Mouse (Mus musculus): Measurements from ENCODE around the gene Erlin1.

Erlin1 gene

DNA sequence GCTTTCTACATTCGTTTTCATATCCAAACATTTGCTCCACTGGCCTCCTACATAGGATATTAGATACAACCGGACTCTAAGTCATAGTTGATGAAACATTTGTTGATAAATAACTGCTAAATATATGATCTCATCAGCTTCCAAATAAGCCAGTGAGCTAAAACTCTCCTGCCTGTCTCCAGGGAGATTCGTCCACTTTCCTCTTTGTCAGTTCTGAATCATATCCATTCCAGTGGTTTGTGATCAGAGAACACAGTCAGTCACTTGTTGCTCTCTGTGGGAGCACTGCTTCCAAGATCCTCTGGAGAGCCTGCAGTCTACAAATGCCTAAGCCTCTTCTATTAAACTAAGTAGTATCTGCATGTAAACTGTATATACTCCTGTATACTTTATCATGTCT, 9.4 kb downstream of the Erlin1 start:
- no peak for DNase-seq (ENCODE audit: low read depth)

- DNase-seq (ENCODE audit: low read depth), result no peak
Measured at GRCm38 (mm10) chr19:44055173-44055826, 14.3 kb downstream of the Erlin1 start.

DNA sequence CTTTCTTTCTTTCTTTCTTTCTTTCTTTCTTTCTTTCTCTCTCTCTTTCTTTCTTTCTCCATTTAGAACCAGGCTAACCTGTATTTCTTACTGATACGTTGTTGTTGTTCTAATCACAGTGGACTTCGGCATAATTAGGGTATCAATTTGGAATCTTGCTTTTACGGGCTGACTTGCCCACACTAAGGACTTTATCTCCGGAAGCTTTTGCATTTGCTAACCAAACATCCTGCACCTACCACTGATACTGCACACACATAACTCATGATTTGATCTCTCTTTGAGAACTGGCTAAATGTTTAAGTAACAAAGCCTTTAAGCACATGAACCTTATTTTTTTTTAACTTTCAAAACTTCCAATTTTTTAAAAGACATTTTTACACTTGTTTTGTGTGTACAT, 19.2 kb downstream of the Erlin1 start:
- DNase-seq (ENCODE audit: low read depth), result no peak

- DNase-seq (ENCODE audit: low read depth), result no peak
Measured at GRCm38 (mm10) chr19:44049282-44049681, 20.3 kb downstream of the Erlin1 start.

GRCm38 (mm10) chr19:44045847-44046246, 23.7 kb downstream of the Erlin1 start:
- no peak for DNase-seq (ENCODE audit: low read depth)

DNA sequence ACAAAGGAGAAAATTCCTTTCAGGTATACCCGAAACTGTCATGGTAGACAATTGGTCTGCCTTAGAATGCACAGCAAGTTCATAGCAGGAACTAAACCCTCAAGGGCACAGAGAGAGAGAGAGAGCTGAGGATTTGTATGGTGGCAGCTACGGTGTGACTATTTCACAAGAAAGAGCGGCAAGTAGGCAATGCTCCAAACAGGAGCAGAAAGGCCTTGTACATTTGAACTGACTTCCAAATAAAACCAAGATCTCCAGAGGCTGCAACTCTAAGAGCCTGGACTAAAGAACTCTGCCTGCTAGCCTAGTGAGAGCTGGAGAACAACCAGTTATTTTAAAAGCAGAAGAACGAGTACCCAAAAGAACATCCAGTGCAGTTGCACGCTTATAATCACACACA, 27.5 kb downstream of the Erlin1 start:
- no peak for DNase-seq (ENCODE audit: low read depth)

DNA sequence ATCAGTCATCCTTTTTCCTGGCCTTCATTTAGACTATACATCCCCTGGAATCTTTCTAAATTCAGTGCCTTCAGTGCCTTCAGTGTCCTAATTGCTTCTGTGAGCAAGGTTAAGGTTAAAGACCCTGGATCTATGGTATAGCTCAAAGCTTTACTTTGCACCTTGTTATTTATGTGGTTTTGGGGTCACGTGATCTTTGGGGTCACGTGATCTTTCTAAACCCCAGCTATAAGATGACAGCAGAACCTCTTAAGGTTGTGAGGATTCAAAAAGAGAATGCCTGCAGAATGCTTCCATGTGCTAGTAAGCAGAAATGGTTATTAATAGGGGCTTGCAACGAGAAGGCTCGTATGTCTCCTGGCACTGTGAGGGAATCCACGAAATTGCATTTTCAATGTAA, 36.2 kb downstream of the Erlin1 start:
- no peak for DNase-seq (ENCODE audit: low read depth)

DNA sequence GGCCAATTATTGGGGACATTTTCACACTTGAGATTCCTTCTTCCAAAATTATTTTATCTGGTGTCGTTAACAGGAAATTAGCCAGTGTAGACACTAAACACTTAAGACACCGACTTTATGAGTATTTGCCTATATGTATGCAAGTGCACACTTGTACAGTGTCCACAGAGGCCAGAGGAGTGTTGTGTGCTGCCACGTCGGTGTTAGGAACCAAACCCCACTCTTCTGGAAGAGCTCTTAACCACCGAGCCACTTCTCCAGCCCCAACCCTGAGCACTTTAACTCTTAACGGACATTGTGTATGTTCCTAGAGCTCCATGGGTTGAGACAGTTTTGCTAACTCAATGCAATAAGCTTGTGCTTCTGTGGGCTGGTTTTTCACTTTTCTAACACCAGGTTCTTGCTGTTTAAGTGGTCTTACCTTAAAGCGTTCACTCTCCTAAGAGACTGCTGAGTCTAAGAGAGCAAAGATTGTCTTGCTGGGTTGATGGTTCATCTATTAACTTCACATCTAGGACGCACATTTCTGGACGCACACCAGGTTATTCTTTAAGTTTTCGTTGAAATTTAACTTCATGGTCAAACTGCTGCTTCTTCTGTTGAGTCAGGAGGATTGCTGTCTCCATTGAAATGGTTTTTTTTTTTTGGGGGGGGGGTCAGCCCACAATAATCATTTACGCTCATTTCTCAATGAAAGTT, 37.4 kb downstream of the Erlin1 start:
- no peak for DNase-seq (ENCODE audit: low read depth)

GRCm38 (mm10) chr19:44030024-44030423, 39.6 kb downstream of the Erlin1 start:
- no peak for DNase-seq (ENCODE audit: low read depth)

- no peak for DNase-seq (ENCODE audit: low read depth)
Measured at GRCm38 (mm10) chr19:44028972-44029371, 40.6 kb downstream of the Erlin1 start, which contains the start of gene Cyp2c23. Cyp2c23 (minus strand) TSS chr19:44029208.

GRCm38 (mm10) chr19:44026956-44027530, 42.5 kb downstream of the Erlin1 start:
- no peak for DNase-seq (ENCODE audit: low read depth)

DNA sequence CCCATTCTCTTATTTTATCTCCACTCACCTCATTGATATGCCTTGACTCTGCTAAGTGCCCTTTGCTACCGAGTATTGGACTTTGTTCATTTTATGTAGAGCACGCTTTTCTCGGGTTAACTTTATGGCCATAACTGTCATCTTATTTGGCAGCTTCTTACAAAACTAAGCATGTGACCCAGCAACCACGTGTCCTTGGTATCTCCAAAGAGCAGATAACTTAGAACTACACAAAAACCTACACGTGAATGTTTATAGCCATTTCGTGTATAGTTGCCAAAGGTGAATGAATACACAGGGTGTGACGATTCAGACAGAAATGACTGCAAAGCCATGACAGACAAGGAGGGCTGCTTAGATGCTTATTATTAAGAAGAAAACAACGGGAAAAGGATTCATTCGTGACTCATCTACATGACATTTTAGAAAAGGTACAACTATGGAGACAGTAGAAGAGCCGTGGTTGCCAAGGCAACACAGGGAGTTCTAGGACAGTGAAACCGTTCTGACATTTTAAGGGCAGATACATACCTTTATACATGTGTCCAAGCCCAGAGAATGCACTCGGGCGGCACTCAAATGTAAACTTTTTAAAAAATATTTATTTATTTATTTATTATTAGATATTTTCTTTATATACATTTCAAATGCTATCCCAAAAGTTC, 44.5 kb downstream of the Erlin1 start:
- no peak for DNase-seq (ENCODE audit: low read depth)

- DNase-seq (ENCODE audit: low read depth), result no peak
Measured at GRCm38 (mm10) chr19:44023066-44023465, 46.5 kb downstream of the Erlin1 start.

- DNase-seq (ENCODE audit: low read depth), result no peak
Measured at GRCm38 (mm10) chr19:44021502-44021901, 48.1 kb downstream of the Erlin1 start.

- DNase-seq (ENCODE audit: low read depth), result no peak
Measured at GRCm38 (mm10) chr19:44019739-44020138, 49.8 kb downstream of the Erlin1 start.

GRCm38 (mm10) chr19:44013862-44014261, 55.7 kb downstream of the Erlin1 start:
- no peak for DNase-seq (ENCODE audit: low read depth)

DNA sequence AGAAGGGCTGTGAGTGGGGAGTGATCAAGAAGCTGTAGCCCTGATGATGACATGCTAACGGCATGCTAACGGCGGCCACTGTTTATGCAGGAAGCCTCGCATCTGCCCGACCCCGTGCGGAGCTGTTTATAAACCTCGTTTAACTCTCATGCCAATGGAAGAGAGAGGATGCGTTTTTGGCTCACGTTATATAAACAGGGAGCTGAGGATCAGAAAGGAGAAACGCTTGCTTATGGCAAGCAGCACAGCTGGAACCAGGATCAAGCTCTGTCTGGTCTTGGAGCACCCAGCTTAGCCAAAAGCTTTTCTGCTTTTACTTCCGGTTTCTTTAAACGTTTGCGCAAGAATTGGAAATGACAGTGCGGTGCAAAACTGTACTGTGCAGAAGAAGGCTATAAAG, 60.8 kb downstream of the Erlin1 start:
- DNase-seq (ENCODE audit: low read depth), result no peak

DNA sequence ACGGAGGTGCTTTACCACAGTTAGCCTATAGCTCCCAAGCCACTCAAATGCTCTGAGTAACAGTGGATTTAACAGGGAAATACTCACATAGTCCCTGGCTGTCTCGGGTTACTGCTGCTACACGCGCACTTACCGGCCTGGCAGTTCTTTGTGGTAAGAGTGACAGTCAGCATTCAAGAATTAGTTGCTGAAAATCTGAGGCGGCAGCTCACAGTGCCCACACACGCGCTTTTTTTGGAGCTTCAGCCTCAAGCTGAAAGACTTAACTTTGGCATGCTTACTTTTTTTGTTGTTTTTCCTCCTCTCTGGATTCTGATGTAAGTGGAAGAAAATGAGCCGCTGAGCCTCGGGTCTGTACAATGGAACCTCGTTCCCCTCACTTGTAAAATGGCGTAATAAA, 62.4 kb downstream of the Erlin1 start:
- DNase-seq (ENCODE audit: low read depth), result no peak

DNA sequence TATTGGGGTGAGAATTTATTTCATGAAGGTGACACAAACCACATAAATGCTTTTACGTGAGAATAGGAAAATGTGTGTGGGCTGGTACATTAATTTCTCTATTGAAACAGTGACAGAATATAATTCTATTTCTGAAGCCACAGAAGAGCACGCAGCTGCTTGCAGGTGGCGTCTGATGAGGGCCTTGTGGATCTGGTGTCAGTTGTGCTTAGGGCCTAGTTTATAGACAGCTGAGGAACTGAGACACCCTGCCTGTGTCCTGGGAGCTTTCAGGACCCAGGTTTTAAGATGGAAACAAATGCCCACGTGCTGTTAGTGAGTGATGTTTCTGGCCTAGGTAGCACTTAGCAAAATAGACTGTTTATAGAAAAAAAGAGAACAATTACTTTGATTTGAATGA, 64.6 kb downstream of the Erlin1 start:
- DNase-seq (ENCODE audit: low read depth), result no peak

- DNase-seq (ENCODE audit: low read depth), result no peak
Measured at GRCm38 (mm10) chr19:44004261-44004660, 65.3 kb downstream of the Erlin1 start.

- no peak for DNase-seq (ENCODE audit: low read depth)
Measured at GRCm38 (mm10) chr19:44000720-44001119, 68.9 kb downstream of the Erlin1 start.

- no peak for DNase-seq (ENCODE audit: low read depth)
Measured at GRCm38 (mm10) chr19:44000061-44000460, 69.5 kb downstream of the Erlin1 start.
